11 mouse cellular contexts compared by ENCODE assay signal in the genomic region with DNA sequence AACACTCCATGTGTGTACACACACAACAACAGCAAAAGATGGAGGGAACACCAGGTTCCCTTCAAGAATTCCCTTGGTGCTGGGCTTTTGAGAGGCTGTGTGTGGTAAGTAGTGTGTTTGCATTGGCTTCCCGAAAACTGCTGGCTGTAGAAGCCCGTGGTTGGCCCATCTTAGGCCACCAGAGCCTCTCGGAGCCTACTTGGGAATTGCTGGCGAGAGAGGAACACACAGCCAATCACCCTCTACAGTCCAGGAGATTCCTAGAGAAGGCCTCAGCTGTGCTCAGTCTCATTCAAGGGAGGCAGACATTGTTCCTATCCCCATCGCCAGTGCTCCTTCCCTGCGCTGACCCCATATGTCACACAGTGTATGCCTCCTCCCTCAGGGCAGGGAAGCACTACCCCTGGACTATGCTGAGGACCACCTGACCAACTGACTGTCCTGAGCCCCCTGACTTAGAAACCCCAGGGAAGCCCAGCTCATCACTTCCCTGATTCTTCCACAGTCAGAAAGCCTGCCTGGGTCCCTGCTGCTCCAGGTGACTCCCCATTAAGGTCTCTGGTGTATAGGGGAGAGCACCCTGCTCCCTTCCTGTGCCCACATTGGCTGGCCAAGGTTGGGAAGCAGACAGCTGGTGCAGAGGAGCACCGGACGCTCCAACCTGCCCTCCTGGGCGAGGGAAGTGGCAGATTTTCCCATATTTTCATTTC.
DNase-seq lines count a peak whose midpoint lies in the region; ATAC-seq and TF ChIP-seq lines count a peak whose summit lies in the region.
"Had no signal": no experiment of that assay in that cellular context is flagged by ENCODE, and none has a peak within 500 bp of the region (broad histone marks: within the 10 kb centered on the region; RNA-seq: fewer than 3 reads in every experiment).

No protein-coding gene starts in this region.

- no peak overlapping the region for H3K4me3 ChIP-seq in heart, embryonic 13.5 days
- H3K4me3 ChIP-seq in heart, embryonic 11.5 days (ENCODE audit: low read depth, low read length): no peak overlapping the region
- no peak overlapping the region for H3K4me3 ChIP-seq in forebrain, embryonic 13.5 days
- no peak overlapping the region for H3K4me3 ChIP-seq in hindbrain, embryonic 16.5 days (ENCODE audit: low read length)
- H3K4me3 ChIP-seq in midbrain, postnatal 0 days (ENCODE audit: low read depth, low read length): no peak overlapping the region

- H3K27ac ChIP-seq in heart, embryonic 13.5 days (replicated peaks): no peak overlapping the region
- no peak overlapping the region for H3K27ac ChIP-seq in heart, embryonic 11.5 days (ENCODE audit: low read depth, low read length)
- H3K27ac ChIP-seq in forebrain, embryonic 13.5 days: peak overlapping the region; percentile 84
- peak overlapping the region; percentile 63 for H3K27ac ChIP-seq in hindbrain, embryonic 16.5 days (ENCODE audit: low read depth, low read length)
- peak overlapping the region; percentile 72 for H3K27ac ChIP-seq in midbrain, postnatal 0 days (ENCODE audit: low read depth, low read length)

- peaks cover 6% of the 10 kb centered on the region; the same call in 1 of the 2 replicates for H3K36me3 ChIP-seq in heart, embryonic 13.5 days
- no peaks in the 10 kb centered on the region for H3K36me3 ChIP-seq in heart, embryonic 11.5 days (ENCODE audit: control insufficient read depth, insufficient read depth, low read length)
- H3K36me3 ChIP-seq in forebrain, embryonic 13.5 days (ENCODE audit: poor library complexity, severe bottlenecking): peaks cover 5% of the 10 kb centered on the region; the same call in 1 of the 2 replicates
- no peaks in the 10 kb centered on the region for H3K36me3 ChIP-seq in hindbrain, embryonic 16.5 days (ENCODE audit: control insufficient read depth, insufficient read depth, low read length)
- no peaks in the 10 kb centered on the region for H3K36me3 ChIP-seq in midbrain, postnatal 0 days (ENCODE audit: insufficient read depth, low read length)

- H3K4me1 ChIP-seq in heart, embryonic 13.5 days: peaks cover 61% of the 10 kb centered on the region
- peaks cover 37% of the 10 kb centered on the region for H3K4me1 ChIP-seq in heart, embryonic 11.5 days (ENCODE audit: control insufficient read depth, insufficient read depth, low read length)
- peaks cover 31% of the 10 kb centered on the region for H3K4me1 ChIP-seq in forebrain, embryonic 13.5 days
- H3K4me1 ChIP-seq in hindbrain, embryonic 16.5 days (ENCODE audit: control insufficient read depth, insufficient read depth, low read depth, low read length): peaks cover 17% of the 10 kb centered on the region
- H3K4me1 ChIP-seq in midbrain, postnatal 0 days (ENCODE audit: insufficient read depth, low read length): peaks cover 19% of the 10 kb centered on the region

- ATAC-seq in heart, embryonic 13.5 days (ENCODE audit: extremely low read depth, insufficient number of reproducible peaks, low FRiP score, low TSS enrichment): no peak
- ATAC-seq in heart, embryonic 11.5 days (replicated peaks; ENCODE audit: insufficient number of reproducible peaks, low FRiP score, low TSS enrichment): no peak
- ATAC-seq in forebrain, embryonic 13.5 days: peak; percentile 22
- peak; percentile 7; the same call in 1 of the 2 replicates for ATAC-seq in hindbrain, embryonic 16.5 days
- peak; percentile 22; the same call in 1 of the 2 replicates for ATAC-seq in midbrain, postnatal 0 days (ENCODE audit: low FRiP score)
- ATAC-seq: intestine, embryonic 16.5 days had no signal

- no peaks in the 10 kb centered on the region for H3K9me3 ChIP-seq in heart, embryonic 13.5 days
- no peaks in the 10 kb centered on the region for H3K9me3 ChIP-seq in heart, embryonic 11.5 days (replicated peaks; ENCODE audit: control insufficient read depth, low read length)
- H3K9me3 ChIP-seq in forebrain, embryonic 13.5 days (replicated peaks): no peaks in the 10 kb centered on the region
- H3K9me3 ChIP-seq in hindbrain, embryonic 16.5 days (ENCODE audit: control insufficient read depth, low read length): no peaks in the 10 kb centered on the region
- no peaks in the 10 kb centered on the region for H3K9me3 ChIP-seq in midbrain, postnatal 0 days (ENCODE audit: low read length)

- H3K9ac ChIP-seq in heart, embryonic 13.5 days: peak overlapping the region; percentile 37; the same call in 1 of the 2 replicates
- no peak overlapping the region for H3K9ac ChIP-seq in heart, embryonic 11.5 days (ENCODE audit: low read depth, low read length)
- no peak overlapping the region for H3K9ac ChIP-seq in forebrain, embryonic 13.5 days
- H3K9ac ChIP-seq in hindbrain, embryonic 16.5 days (ENCODE audit: low read depth, low read length): peak overlapping the region; percentile 23; the same call in 1 of the 2 replicates
- no peak overlapping the region for H3K9ac ChIP-seq in midbrain, postnatal 0 days (replicated peaks; ENCODE audit: low read length, poor library complexity, severe bottlenecking)

- 0 out of 2 replicates have a peak, but pooled peaks cover 2% of the 10 kb centered on the region for H3K27me3 ChIP-seq in heart, embryonic 13.5 days (replicated peaks)
- H3K27me3 ChIP-seq in heart, embryonic 11.5 days (ENCODE audit: control insufficient read depth, insufficient read depth, low read length): no peaks in the 10 kb centered on the region
- no peaks in the 10 kb centered on the region for H3K27me3 ChIP-seq in forebrain, embryonic 13.5 days
- no peaks in the 10 kb centered on the region; the same call in 1 of the 2 replicates for H3K27me3 ChIP-seq in hindbrain, embryonic 16.5 days (replicated peaks; ENCODE audit: control insufficient read depth, insufficient read depth, low read length)
- H3K27me3 ChIP-seq in midbrain, postnatal 0 days (ENCODE audit: insufficient read depth, low read length): no peaks in the 10 kb centered on the region; the same call in 1 of the 2 replicates

- no peak overlapping the region for H3K4me2 ChIP-seq in heart, embryonic 13.5 days
- H3K4me2 ChIP-seq in heart, embryonic 11.5 days: no peak overlapping the region
- peak overlapping the region; percentile 28; the same call in 1 of the 2 replicates for H3K4me2 ChIP-seq in forebrain, embryonic 13.5 days
- no peak overlapping the region for H3K4me2 ChIP-seq in hindbrain, embryonic 16.5 days (ENCODE audit: low read length)
- H3K4me2 ChIP-seq in midbrain, postnatal 0 days (ENCODE audit: low read depth, low read length, poor library complexity, severe bottlenecking): no peak overlapping the region

- no peak for DNase-seq in midbrain, postnatal 0 days (ENCODE audit: low spot score)
- DNase-seq in ovary, adult 18-20 months (ENCODE audit: low spot score): no peak
- no peak for DNase-seq in gastrocnemius, adult 18-20 months (ENCODE audit: low spot score)
- no peak for DNase-seq in cerebellum, postnatal 25 days
- DNase-seq: adrenal gland, postnatal 25 days; gastrocnemius, postnatal 10 days had no signal

- no peak for TF ChIP-seq CTCF in midbrain, postnatal 0 days (IDR thresholded peaks at IDR 0.05)

- 77% methylated on average over 9 of the region's 9 CpGs for WGBS in heart, embryonic 13.5 days
- WGBS in heart, embryonic 11.5 days (ENCODE audit: insufficient replicate concordance): 75% methylated on average over 9 of the region's 9 CpGs
- 45% methylated on average over 9 of the region's 9 CpGs for WGBS in forebrain, embryonic 13.5 days
- 45% methylated on average over 9 of the region's 9 CpGs for whole genome bisulfite sequencing in hindbrain, embryonic 16.5 days
- WGBS in midbrain, postnatal 0 days: 59% methylated on average over 9 of the region's 9 CpGs

Comparison
In these comparisons a context has a peak if more than half of its experiments do, and no peak if none do; other contexts are left out.
1. H3K9ac ChIP-seq: peak in heart, embryonic 13.5 days (single experiment) and hindbrain, embryonic 16.5 days (single experiment); none in heart, embryonic 11.5 days (single experiment), forebrain, embryonic 13.5 days (single experiment) and midbrain, postnatal 0 days (single experiment).
2. ATAC-seq: peak in forebrain, embryonic 13.5 days (single experiment), hindbrain, embryonic 16.5 days (single experiment) and midbrain, postnatal 0 days (single experiment); none in heart, embryonic 13.5 days (single experiment) and heart, embryonic 11.5 days (single experiment).
3. H3K27ac ChIP-seq: peak in forebrain, embryonic 13.5 days (single experiment), hindbrain, embryonic 16.5 days (single experiment) and midbrain, postnatal 0 days (single experiment); none in heart, embryonic 13.5 days (single experiment) and heart, embryonic 11.5 days (single experiment).